Mouse (Mus musculus): ENCODE results near the gene Crip2.
A peak's percentile ranks its signal among the peaks of the same experiment; 100 is the strongest.

Crip2 gene

GRCm38 (mm10) chr12:113185442-113186291 lies 45.6 kb downstream of the Crip2 start, which contains the start of gene Tmem121:
Gene Tmem121, plus strand, starts transcription at chr12:113185930.
- DNase-seq (ENCODE audit: low spot score): peak; percentile 19

DNA sequence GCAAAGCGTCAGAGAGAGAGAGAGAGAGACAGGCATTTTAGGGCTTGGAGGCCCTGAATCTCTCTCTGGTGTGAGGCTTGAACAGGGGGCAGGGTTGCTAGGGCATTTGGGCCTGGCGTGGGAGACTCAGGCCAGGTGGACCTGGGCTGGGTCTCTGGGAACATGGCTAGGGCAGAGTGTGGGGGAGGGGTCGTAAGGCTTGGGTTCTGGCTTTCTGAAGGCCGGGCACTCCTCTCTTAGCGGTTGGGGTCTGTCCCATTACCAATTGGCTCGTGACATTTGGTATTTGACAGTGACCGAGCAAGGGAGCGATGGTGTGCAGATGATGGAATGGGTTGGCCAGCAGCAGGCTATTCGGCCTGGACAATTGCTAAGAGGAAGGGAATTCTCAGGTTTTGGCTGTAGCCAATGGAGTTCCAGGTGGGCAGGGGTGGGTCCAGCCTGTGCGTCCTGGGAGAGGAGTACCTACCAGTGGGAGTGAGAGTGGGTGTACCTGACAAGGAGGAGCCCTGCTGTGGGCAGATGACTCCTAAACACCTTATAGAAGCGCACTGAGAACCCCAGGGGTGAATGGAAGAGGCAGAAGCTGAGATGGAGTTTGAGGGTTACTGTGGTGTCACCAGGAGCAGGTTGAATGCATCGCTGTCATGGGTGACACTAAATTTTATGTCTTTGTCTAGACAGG lies 46.4 kb downstream of the Crip2 start:
- DNase-seq (ENCODE audit: low spot score): no peak

GRCm38 (mm10) chr12:113187011-113187375 lies 47.0 kb downstream of the Crip2 start:
- DNase-seq (ENCODE audit: low spot score): no peak

- DNase-seq (ENCODE audit: low spot score): peak; percentile 70
These were observed 47.7 kb downstream of the Crip2 start for GRCm38 (mm10) chr12:113187584-113188295.

GRCm38 (mm10) chr12:113188349-113189055 lies 48.5 kb downstream of the Crip2 start:
- no peak for DNase-seq (ENCODE audit: low spot score)

GRCm38 (mm10) chr12:113193423-113193822 lies 53.4 kb downstream of the Crip2 start:
- DNase-seq (ENCODE audit: low spot score): no peak
